Mouse (Mus musculus) megakaryocyte, embryonic 14.5 days (primary cell): ENCODE results near the gene Ltbp2. TPM values are rescaled to one million over a fixed set of nuclear protein-coding genes. Genes with fewer than 3 reads are reported as not detected.

ENCODE experiments used
- H3K27me3 ChIP-seq: replicated peaks from 2 replicates; pipeline ENCODE3; 2012; ENCODE audit warnings: inconsistent platforms
- H3K36me3 ChIP-seq: replicated peaks from 2 replicates; pipeline ENCODE3; 2012; ENCODE audit warnings: low read length, inconsistent platforms, mixed read lengths
- H3K4me1 ChIP-seq: 2 replicates; pipeline ENCODE4 v1.6.1; 2012; ENCODE audit warnings: inconsistent platforms
- H3K4me3 ChIP-seq: replicated peaks from 2 replicates; pipeline ENCODE3; 2012; ENCODE audit warnings: moderate library complexity, mild to moderate bottlenecking, inconsistent platforms
- H3K9me3 ChIP-seq: 2 replicates; pipeline ENCODE4 v1.6.1; 2012; ENCODE audit warnings: inconsistent platforms
- FLI1 ChIP-seq: IDR thresholded peaks from 2 replicates; pipeline ENCODE4 v1.6.1; 2012; ENCODE audit warnings: low read length, inconsistent platforms, mixed read lengths
- GATA1 ChIP-seq: IDR thresholded peaks from 3 replicates; pipeline ENCODE4 v1.6.1; 2012; ENCODE audit warnings: mixed read lengths, low read length, inconsistent platforms, borderline replicate concordance
- polyA plus RNA-seq: library from polyadenylated mRNA; stranded (reverse); fragments of >175 nt; gene quantifications from 2 replicates; pipeline ENCODE4 v1.2.3, GENCODE M21; 2012; ENCODE audit warnings: low replicate concordance; ENCODE audit not compliant: insufficient read depth

Ltbp2 gene
- polyA plus RNA-seq, 1 experiment, result 1.8 TPM

DNA sequence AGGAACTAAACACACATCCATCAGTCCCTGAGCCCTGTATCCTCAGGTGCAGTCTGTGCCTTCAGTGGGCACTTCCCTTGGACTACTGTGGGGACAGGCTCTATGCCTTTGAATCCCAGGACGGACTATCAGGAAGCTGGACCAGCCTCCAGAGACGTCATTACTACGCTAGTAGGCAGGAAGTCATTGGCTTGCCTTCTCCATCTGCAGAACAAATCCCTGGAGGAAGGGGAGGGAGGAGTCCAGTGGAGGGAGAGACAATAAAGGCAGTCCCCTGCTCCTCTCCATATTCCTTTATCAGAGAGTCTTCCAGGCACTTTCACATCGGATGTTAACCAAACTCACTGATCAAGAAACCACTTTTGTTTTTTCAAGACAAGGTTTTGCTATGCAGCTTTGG is 64.8 kb downstream of the Ltbp2 start:
- peaks cover 43% of the 10 kb centered on the region for H3K27me3 ChIP-seq
- TF ChIP-seq FLI1 (no peak), GATA1 (no peak)
- H3K4me3 ChIP-seq, result no peak overlapping the region

DNA sequence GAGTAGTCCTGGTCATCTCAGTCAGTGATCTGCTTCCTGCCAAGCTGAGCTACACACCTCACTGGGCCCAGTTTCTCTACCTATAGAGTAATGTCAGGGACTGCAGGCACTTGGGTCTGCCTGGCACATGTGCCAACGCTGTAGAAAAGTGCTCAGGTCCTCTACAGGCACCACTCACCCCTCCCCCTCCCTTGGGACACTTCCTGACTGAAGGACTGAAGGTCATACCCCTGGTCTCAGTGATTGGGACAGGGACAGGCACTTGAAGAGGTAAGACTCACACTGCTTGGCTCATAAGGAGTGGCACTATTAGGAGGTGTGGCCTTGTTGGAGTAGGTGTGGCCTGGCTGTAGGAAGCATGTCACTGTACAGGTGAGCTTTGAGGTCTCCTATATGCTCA is 65.5 kb downstream of the Ltbp2 start:
- Histone ChIP-seq H3K4me3 (peak overlapping the region; percentile 11), H3K27me3 (peaks cover 50% of the 10 kb centered on the region), H3K4me1 (peaks cover 79% of the 10 kb centered on the region), H3K36me3 (no peaks in the 10 kb centered on the region), H3K9me3 (no peaks in the 10 kb centered on the region)
- TF ChIP-seq FLI1 (no peak), GATA1 (no peak)

More for the DNA sequence above, 64.8 kb downstream of the Ltbp2 start:
- no peaks in the 10 kb centered on the region for H3K9me3 ChIP-seq
- no peaks in the 10 kb centered on the region for H3K36me3 ChIP-seq
- H3K4me1 ChIP-seq, result peaks cover 81% of the 10 kb centered on the region

DNA sequence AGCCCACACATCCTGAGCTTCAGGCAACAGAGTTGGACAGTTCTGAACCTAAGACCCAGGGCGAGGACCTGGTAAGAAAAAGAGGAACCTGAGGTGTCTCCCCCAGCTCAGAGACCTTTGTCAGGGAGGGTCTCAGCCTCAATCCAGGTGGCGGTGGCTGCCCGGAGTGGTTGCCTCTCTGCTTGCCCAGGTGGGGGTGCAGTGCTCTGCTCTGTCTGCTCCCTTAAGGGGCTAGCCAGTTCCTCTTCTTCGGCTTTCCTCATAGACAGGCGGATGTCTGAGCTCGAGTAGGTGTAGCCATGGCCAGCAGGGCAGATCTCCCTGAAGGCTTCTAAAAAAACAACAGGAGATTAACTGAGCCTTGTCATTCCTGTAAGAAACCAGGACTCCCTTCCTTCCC is 67.3 kb downstream of the Ltbp2 start:
- Histone ChIP-seq H3K36me3 (no peaks in the 10 kb centered on the region), H3K9me3 (no peaks in the 10 kb centered on the region), H3K4me3 (no peak overlapping the region), H3K27me3 (peaks cover 66% of the 10 kb centered on the region), H3K4me1 (peaks cover 75% of the 10 kb centered on the region)
- no peak for TF ChIP-seq GATA1
- no peak for TF ChIP-seq FLI1

DNA sequence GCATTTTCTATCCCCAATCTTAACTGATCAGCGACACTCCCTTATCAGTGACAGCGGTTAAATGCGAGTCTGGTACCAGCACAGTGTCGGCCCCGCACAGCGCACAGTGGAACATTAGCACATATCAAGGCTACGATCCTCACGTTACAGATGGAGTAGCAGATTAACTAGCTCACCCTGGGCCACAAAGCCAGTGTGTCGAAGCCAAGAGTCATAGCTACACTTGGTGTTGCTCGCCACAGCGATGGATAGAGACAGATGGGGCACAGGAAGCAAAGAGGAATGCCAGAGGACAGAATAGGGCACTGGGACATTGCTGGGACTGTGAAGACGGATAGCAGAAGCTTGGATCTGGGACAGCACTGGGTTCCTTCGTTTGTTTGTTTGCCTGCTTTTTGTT is 69.0 kb downstream of the Ltbp2 start:
- H3K27me3 ChIP-seq, result peaks cover 78% of the 10 kb centered on the region
- no peaks in the 10 kb centered on the region for H3K9me3 ChIP-seq
- TF ChIP-seq GATA1 (no peak), FLI1 (no peak)
- peaks cover 74% of the 10 kb centered on the region for H3K4me1 ChIP-seq
- no peaks in the 10 kb centered on the region for H3K36me3 ChIP-seq
- H3K4me3 ChIP-seq, result no peak overlapping the region

DNA sequence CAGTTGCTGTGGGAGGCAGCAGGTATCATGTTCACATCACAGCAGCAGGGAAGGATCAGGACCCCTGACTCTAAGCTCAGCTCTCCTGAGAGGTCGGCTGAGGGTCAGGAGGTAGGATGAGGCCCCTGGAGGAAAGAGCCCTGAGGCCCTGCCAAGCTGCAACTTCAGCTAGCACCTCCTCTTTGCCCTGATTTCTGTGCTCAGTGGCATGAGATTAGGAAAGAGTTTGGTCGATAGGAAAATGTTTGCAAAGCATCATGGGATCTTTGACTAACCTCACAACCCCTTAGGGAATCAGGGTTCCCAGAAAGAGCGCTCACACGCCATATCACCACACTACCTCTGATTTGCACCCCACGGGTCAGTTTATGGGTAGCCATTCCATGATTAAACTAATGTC is 69.6 kb downstream of the Ltbp2 start:
- H3K27me3 ChIP-seq, result peaks cover 84% of the 10 kb centered on the region
- TF ChIP-seq GATA1 (no peak), FLI1 (no peak)

DNA sequence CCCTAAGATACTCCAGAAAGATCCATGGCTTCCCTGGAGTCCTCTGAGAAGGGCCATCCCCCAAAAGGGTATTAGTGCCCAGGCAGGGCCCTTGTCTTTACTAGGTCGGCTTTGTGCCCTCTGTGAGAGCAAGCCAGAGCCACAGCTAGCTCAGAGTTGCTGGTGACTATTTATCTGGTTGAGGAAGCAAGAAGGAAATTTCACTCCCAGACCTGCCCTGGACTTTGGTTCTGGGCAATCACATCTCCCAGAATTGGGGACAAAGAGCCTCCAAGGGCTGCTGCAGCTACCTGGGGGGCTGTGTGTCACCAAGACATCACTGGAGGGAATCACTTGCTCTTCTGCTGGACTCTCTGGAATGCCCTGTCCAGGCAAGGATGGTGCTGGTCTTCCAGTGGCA is 70.3 kb downstream of the Ltbp2 start:
- Histone ChIP-seq H3K36me3 (no peaks in the 10 kb centered on the region), H3K4me1 (peaks cover 61% of the 10 kb centered on the region), H3K9me3 (no peaks in the 10 kb centered on the region), H3K4me3 (no peak overlapping the region), H3K27me3 (peaks cover 85% of the 10 kb centered on the region)
- TF ChIP-seq GATA1, result no peak
- TF ChIP-seq FLI1, result no peak

More for the DNA sequence above, 69.6 kb downstream of the Ltbp2 start:
- no peak overlapping the region for H3K4me3 ChIP-seq
- no peaks in the 10 kb centered on the region for H3K36me3 ChIP-seq
- H3K4me1 ChIP-seq, result peaks cover 68% of the 10 kb centered on the region
- no peaks in the 10 kb centered on the region for H3K9me3 ChIP-seq

DNA sequence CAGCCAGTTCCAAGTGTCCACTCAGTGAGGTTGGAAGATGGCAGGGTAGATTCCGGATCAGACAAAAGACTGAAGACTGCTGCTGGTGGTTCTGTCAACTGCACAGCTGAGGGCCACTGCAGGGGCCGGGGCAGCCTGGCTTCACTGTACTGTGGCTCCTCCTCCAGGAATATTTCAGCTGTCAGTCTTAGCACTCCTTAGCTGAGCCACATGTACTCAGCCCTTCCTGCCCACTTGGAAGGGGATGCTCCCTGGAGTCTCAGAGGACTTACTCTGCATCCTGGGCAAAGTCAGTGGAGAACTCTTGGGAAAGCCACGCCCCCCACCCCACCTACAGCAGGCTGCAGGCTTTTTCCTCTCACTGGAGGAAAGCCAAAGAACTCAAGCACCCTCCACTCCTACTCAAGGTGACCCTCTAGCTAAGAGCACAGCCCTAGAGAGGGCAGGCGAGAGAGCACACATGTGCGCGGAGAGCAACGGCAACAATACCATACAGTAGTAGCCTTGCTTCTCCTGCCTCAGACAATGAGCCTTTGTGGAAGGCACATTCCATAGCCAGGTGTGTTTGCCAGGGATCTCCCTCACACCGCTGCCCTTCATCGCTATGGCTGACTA is 71.0 kb downstream of the Ltbp2 start:
- Histone ChIP-seq H3K4me3 (no peak overlapping the region), H3K36me3 (no peaks in the 10 kb centered on the region), H3K9me3 (no peaks in the 10 kb centered on the region), H3K4me1 (peaks cover 56% of the 10 kb centered on the region), H3K27me3 (peaks cover 86% of the 10 kb centered on the region)
- TF ChIP-seq GATA1, result no peak
- TF ChIP-seq FLI1, result no peak

DNA sequence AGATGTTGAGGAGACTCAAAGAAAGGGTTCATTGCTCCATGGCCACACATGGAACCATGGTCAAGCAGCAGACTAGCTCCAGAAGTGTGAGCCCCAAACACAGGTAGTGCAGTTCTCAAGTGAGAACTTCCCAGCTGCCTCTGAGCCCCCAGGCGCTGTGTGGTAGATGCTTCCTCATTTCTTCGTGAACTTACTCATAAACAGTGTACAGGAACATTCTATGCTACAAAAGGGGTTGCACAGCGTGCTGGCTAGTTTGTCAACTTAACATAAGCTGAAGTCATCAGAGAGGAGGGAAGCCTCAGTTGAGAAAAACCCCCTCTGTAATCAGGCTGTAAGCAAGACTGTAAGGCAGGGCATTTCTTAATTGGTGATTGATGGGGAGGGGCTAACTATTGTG is 73.7 kb downstream of the Ltbp2 start:
- Histone ChIP-seq H3K27me3 (peaks cover 91% of the 10 kb centered on the region), H3K36me3 (no peaks in the 10 kb centered on the region)

DNA sequence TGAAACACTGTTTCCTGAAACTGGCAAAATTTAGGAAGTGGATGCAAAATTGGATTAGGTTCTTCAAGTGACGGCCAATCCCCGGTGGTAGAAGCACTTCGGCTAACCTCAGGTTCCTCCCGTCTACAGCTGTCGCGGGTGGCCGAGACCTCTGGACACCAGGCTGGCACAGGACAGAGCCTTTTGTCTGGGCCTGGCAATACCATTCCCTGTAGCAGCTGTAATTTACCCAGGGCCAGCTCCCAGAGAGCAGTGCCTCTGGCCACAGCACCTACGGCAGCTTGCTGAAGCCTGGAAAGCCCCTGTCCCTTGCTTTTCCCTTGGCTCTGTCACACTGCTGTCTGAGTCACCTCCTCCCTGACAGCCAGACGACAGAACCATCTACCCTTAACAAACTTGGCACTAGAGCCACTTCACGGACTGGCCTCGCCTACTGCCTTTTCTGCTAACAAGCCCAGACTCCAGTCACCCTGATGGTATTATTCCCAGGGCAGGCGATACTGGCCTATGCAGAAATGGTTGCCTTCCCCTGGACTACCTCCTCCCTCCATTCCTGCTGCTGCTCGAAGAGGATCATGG is 74.7 kb downstream of the Ltbp2 start:
- H3K27me3 ChIP-seq, result peaks cover 90% of the 10 kb centered on the region
- no peak overlapping the region for H3K4me3 ChIP-seq
- H3K9me3 ChIP-seq, result no peaks in the 10 kb centered on the region
- H3K4me1 ChIP-seq, result peaks cover 37% of the 10 kb centered on the region
- TF ChIP-seq GATA1, result no peak
- no peak for TF ChIP-seq FLI1
- H3K36me3 ChIP-seq, result no peaks in the 10 kb centered on the region

More for the DNA sequence above, 73.7 kb downstream of the Ltbp2 start:
- H3K9me3 ChIP-seq, result no peaks in the 10 kb centered on the region
- H3K4me3 ChIP-seq, result no peak overlapping the region
- TF ChIP-seq GATA1 (no peak), FLI1 (no peak)
- peaks cover 42% of the 10 kb centered on the region for H3K4me1 ChIP-seq

DNA sequence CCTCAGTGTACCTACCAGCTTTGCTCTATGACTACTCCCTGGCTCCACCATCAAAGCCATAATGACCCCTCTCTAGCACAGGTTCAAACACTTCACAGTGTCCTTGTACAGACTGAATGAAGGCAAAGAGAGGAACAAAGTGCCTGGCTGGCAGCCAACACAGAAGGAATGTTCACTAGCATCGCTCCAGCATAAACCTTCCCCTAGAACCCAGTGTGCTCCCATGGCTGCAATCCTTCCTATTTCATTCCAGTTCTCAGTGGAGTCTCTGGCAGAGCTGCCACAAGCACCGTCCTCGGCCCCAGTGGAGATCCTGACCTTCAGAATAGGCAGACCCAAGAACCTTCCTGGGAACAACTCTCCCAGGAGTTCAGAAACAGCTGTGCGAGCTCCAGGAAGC is 75.9 kb downstream of the Ltbp2 start:
- Histone ChIP-seq H3K9me3 (no peaks in the 10 kb centered on the region), H3K4me3 (no peak overlapping the region), H3K27me3 (peaks cover 90% of the 10 kb centered on the region), H3K36me3 (no peaks in the 10 kb centered on the region), H3K4me1 (peaks cover 29% of the 10 kb centered on the region)
- TF ChIP-seq GATA1 (no peak), FLI1 (no peak)

DNA sequence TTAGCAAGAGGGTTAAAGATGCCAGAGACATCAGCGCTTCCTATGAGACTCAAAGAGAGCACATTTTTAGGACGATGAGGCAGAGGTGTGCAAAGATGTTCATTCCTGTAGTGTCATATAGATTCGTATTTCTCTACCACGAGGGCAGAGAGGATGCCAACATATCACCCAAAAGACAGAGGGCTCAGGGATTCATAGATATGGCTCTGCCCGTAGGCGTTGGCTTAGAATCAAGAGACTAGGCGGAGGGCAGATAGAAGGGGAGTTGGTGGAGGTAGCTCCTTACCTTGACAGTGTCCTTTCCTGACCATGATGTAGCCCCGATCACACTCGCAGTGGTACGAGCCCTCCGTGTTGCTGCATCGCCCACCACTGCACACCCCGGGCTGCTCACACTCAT is 77.2 kb downstream of the Ltbp2 start:
- H3K27me3 ChIP-seq, result peaks cover 90% of the 10 kb centered on the region
- TF ChIP-seq FLI1 (no peak), GATA1 (no peak)
- peaks cover 24% of the 10 kb centered on the region for H3K4me1 ChIP-seq

More for the DNA sequence above, 77.2 kb downstream of the Ltbp2 start:
- H3K9me3 ChIP-seq, result no peaks in the 10 kb centered on the region
- H3K36me3 ChIP-seq, result no peaks in the 10 kb centered on the region
- H3K4me3 ChIP-seq, result no peak overlapping the region
